Mouse (Mus musculus): ENCODE measurements around the gene Tnrc6c. TPM values are rescaled to one million over a fixed set of nuclear protein-coding genes. Genes with fewer than 3 reads are reported as not detected.

Tnrc6c gene
- polyA plus RNA-seq, 1 experiment from 2014 or later: 2.4 TPM

GRCm38 (mm10) chr11:117809407-117810311, 155.6 kb downstream of the Tnrc6c start, which contains the start of the genes Gm20708 and Syngr2:
Gene Gm20708, plus strand, starts transcription at chr11:117809668.
Gene Syngr2, plus strand, starts transcription at chr11:117809668.
- peak; percentile 64 for ATAC-seq (ENCODE audit: insufficient read depth)
- Histone ChIP-seq H3K9ac (peak within 1 kb of the TSS; percentile 93), H3K27me3 (no peaks in the 10 kb centered on the region), H3K9me3 (replicated peaks) (no peaks in the 10 kb centered on the region), H3K36me3 (replicated peaks) (peaks cover 76% of the 10 kb centered on the region), H3K4me2 (peak within 1 kb of the TSS; percentile 98), H3K4me3 (replicated peaks) (peak within 1 kb of the TSS; percentile 86), H3K4me1 (replicated peaks) (peaks cover 86% of the 10 kb centered on the region), H3K27ac (replicated peaks) (peak within 1 kb of the TSS; percentile 91)
- WGBS (ENCODE audit: insufficient replicate concordance): under 1% methylated on average over 75 of the region's 75 CpGs

- Histone ChIP-seq H3K9ac (peak overlapping the region; percentile 93), H3K9me3 (replicated peaks) (no peaks in the 10 kb centered on the region), H3K27ac (replicated peaks) (peak overlapping the region; percentile 91), H3K4me2 (peak overlapping the region; percentile 98), H3K4me3 (replicated peaks) (peak overlapping the region; percentile 86), H3K27me3 (no peaks in the 10 kb centered on the region), H3K36me3 (replicated peaks) (peaks cover 76% of the 10 kb centered on the region), H3K4me1 (replicated peaks) (peaks cover 85% of the 10 kb centered on the region)
- under 1% methylated on average over 21 of the region's 21 CpGs for WGBS (ENCODE audit: insufficient replicate concordance)
- ATAC-seq (ENCODE audit: insufficient read depth): peak; percentile 73
Observed at GRCm38 (mm10) chr11:117810401-117811046, 156.4 kb downstream of the Tnrc6c start.

Other genes starting within 250 kb of the Tnrc6c start
- gene Gm11733, start 169.9 kb upstream of the Tnrc6c start, polyA plus RNA-seq (2015; fragmentation: Nextera tagmentation; extraction: Ambion mirVana): not detected in 2 replicates
- 15.0 and 20.4 TPM in 2 replicates for gene Tmc8, start 127.8 kb downstream of the Tnrc6c start, polyA plus RNA-seq (2015; fragmentation: Nextera tagmentation; extraction: Ambion mirVana)
- 51.0 and 57.8 TPM in 2 replicates for gene Tmc6, start 127.9 kb downstream of the Tnrc6c start, polyA plus RNA-seq (2015; fragmentation: Nextera tagmentation; extraction: Ambion mirVana)
- gene 6030468B19Rik, start 143.4 kb downstream of the Tnrc6c start, polyA plus RNA-seq (2015; fragmentation: Nextera tagmentation; extraction: Ambion mirVana): 90.0 and 95.8 TPM in 2 replicates
- gene Gm20708, start 155.4 kb downstream of the Tnrc6c start, polyA plus RNA-seq (2015; fragmentation: Nextera tagmentation; extraction: Ambion mirVana): 0.28 and 0.45 TPM in 2 replicates
- 49.2 and 54.7 TPM in 2 replicates for gene Syngr2, start 155.4 kb downstream of the Tnrc6c start, polyA plus RNA-seq (2015; fragmentation: Nextera tagmentation; extraction: Ambion mirVana)
- gene Afmid, start 171.6 kb downstream of the Tnrc6c start, polyA plus RNA-seq (2015; fragmentation: Nextera tagmentation; extraction: Ambion mirVana): 11.8 and 12.0 TPM in 2 replicates
- gene Tk1, start 171.8 kb downstream of the Tnrc6c start, polyA plus RNA-seq (2015; fragmentation: Nextera tagmentation; extraction: Ambion mirVana): 136 and 138 TPM in 2 replicates
- 306 and 347 TPM in 2 replicates for gene Birc5, start 195.0 kb downstream of the Tnrc6c start, polyA plus RNA-seq (2015; fragmentation: Nextera tagmentation; extraction: Ambion mirVana)
- gene Tmem235, start 206.5 kb downstream of the Tnrc6c start, polyA plus RNA-seq (2015; fragmentation: Nextera tagmentation; extraction: Ambion mirVana): not detected in 2 replicates
- gene Tha1, start 219.2 kb downstream of the Tnrc6c start, polyA plus RNA-seq (2015; fragmentation: Nextera tagmentation; extraction: Ambion mirVana): 1.6 and 1.8 TPM in 2 replicates